Mouse (Mus musculus): ENCODE measurements at regions not wholly inside any gene's neighbourhood (a gene's known extent, or its start where the extent isn't known, plus 50 kb on each side); places are given as distances from the start of the nearest gene placed in this dataset.

DNA sequence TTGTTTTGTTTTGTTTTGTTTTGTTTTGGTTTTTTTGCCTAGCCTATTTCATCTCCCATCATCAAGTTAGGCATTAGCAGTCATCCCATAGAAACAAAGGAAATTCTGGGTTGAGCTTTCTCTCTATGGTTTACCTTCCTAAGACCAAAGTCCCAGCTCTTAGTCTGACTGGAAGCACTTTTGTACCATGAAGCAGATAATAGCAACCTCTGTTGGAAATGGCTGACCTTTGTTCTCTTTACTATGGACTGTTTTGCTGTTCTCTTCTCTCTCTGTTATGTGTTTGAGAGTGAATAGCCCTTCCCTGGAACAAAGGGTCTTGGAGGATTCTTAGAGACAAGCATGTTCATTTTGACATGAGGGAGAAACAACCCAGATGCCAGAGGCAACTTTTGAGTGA lies 1681.7 kb upstream of the 5930422O12Rik start:
- ATAC-seq (ENCODE audit: low TSS enrichment): no peak

DNA sequence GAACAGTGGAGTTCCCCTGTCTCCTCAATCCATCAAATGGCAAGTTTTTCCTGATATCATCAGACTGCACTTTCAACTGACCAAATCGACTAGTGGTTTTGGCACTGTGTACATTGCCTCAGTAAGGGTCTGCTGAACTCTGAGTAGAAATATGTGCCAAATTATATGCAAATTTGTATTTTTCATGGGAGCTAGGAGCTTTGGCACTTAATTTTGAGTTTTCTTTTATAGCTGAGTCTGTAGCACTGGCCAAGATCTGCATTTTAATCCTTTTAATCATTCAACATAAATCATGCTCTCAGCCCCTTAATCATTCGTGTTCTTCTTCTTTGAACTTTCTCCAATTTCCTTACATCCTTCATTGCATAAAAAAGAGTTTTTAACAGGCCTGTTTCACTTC lies 1678.5 kb upstream of the 5930422O12Rik start:
- ATAC-seq (ENCODE audit: low TSS enrichment): no peak

DNA sequence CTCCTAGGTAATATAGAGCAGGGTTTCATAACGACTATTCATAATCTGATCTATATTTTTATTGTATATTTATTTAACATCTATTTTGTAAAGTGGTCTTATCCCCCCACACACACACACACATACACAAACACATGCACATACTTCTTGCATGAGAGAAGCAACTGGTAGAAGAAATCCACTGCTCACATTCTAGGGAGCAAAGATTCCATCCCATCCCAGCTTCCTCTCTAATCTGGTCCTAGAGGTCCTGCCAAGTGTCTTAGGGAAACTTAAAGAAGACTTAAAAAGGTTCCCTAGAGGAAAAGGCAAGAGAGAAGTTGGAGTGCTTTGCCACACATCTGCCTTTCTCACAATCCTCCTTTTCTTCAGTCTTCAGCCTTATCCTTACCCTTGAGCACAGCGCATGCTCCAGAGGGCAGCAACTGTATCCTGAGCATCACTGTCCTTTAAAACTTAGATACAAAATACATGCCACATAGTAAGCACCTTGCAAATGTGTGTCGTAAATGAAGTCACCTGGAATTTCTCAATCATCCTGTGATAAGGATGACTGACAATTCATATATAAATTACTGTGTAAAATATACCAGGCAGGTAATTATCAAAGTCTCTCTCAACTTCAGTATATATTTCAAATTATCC lies 1677.9 kb upstream of the 5930422O12Rik start:
- ATAC-seq (ENCODE audit: low TSS enrichment): no peak

DNA sequence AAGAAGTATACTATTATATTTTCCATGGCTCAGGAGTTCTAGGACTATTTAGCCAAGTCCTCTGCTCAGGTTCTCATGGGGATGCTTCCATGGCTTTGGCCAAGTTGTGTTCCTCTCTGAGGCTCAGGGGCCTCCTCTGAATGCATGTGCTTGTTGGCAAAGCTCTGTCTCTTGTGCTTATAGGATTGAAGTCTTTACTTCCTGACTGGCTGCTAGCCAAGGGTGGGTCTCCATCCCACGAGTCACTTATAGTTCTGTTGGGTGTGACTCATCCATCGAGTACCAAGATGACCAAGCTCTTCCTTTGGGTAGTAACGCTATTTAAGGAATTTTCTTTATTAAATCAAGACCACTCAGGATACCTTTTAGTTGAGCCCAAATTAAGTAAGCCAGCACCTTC lies 1672.8 kb upstream of the 5930422O12Rik start:
- no peak for ATAC-seq (ENCODE audit: low TSS enrichment)

DNA sequence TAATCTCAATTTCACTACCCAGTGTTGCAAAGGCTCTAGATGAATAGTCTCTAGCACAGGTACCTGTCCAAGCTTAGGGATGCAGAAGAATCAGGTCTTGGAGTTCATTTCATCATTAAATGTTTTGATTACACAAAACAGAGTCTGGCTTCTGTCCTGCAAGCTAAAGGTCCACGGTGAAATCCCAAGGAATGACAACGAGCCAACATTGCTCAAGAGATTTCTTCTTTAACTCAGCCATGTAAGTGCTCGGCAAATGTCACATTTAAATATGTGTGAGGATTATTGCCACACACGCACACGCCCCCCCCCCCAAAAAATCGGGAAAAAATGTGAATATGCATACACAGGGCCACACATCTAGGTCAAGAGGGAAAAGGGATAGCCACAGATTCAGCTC lies 1666.4 kb upstream of the 5930422O12Rik start:
- no peak for ATAC-seq (ENCODE audit: low TSS enrichment)
